Mouse (Mus musculus): ENCODE data around the gene Ccdc34.

DNA sequence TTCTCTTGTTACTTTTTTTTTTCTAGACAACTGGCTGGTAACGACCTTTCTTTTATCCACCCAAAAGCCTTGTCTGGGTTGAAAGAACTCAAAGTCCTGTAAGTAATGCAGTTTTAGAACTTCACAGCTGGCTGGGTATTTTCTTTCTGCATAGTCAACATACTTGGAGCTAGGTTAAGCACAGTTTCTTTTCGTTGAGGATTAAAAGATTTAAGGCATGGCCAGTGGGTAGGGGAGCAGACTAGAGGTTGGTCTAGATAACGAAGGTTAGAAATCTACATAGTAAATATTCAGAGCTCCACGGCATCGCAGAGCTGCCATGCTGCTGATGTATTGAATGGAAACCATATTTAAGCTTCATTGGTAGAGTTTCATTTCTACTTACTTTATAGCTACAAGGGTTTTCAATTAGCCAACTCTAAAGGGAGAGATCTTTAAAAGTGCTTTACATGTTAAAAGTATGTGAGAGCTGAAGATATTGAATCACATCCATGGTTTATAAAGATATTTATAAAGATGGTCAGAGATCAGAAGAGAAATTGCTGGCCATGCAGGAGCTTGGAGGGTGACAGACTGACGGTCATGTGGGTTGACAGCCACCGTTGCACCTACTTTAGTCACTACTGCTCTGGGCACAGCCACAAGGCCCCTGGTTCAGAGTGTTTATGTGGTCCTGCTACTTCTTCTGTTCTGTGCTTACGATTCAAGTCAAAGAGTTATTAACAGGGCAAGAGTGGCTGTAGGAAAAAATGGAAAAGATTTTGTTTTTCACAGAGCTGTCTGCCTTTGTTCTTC, 27.7 kb upstream of the Ccdc34 start:
- TF ChIP-seq POLR2A (IDR thresholded peaks at IDR 0.05; ENCODE audit: control insufficient read depth, low read depth, low read length) (no peak), CTCF (IDR thresholded peaks at IDR 0.05; ENCODE audit: control insufficient read depth, insufficient read depth, insufficient replicate concordance, low read depth, low read length) (no peak)

All from testis, adult 2 months (tissue).